Comparison of ENCODE assay signal across 9 mouse cellular contexts in genomic region chr6:49716520-49716919, GRCm38 (mm10).
DNase-seq lines count a peak whose midpoint lies in the region.
"Had no signal": no experiment of that assay in that cellular context is flagged by ENCODE, and none has a peak within 500 bp of the region (broad histone marks: within the 10 kb centered on the region; RNA-seq: fewer than 3 reads in every experiment).

No protein-coding gene starts in this region.

- DNase-seq in adrenal gland, postnatal 10 days, result peak; percentile 7
- no peak for DNase-seq in adrenal gland, adult 2 months
- peak; percentile 30 for DNase-seq in left cerebral cortex, adult 11 months (ENCODE audit: low spot score)
- no peak for DNase-seq in left cerebral cortex, postnatal 4 days
- DNase-seq in frontal cortex, postnatal 36 days (ENCODE audit: low spot score in 2 of 2), result peak; percentile 23 to 65
- DNase-seq in mesoderm, embryonic 11.5 days (ENCODE audit: low read depth, low spot score), result peak; percentile 35
- no peak for DNase-seq in gastrocnemius, postnatal 36 days
- DNase-seq in testis, postnatal 14 days (ENCODE audit: low spot score), result no peak
- DNase-seq: adrenal gland, adult 8-10 months had no signal

- intact Hi-C loops in left cerebral cortex, postnatal 4 days (cut with DNase I), result no loop called here
- intact Hi-C loops in gastrocnemius, postnatal 36 days (cut with DNase I), result no loop called here

Comparison
In these comparisons a context has a peak if more than half of its experiments do, and no peak if none do; other contexts are left out.
1. DNase-seq: peak in adrenal gland, postnatal 10 days (single experiment), left cerebral cortex, adult 11 months (single experiment), frontal cortex, postnatal 36 days (2 of 2) and mesoderm, embryonic 11.5 days (single experiment); none in adrenal gland, adult 2 months (single experiment), left cerebral cortex, postnatal 4 days (single experiment), gastrocnemius, postnatal 36 days (0 of 2) and testis, postnatal 14 days (single experiment).